Mouse (Mus musculus): ENCODE measurements around the gene Gm20696. TPM values are rescaled to one million over a fixed set of nuclear protein-coding genes. Genes with fewer than 3 reads are reported as not detected.

Gm20696 gene
- polyA plus RNA-seq, 1 experiment from 2014 or later, result 3.6 TPM

GRCm38 (mm10) chr6:99439214-99439877, 227.3 kb downstream of the Gm20696 start:
- H3K36me3 ChIP-seq, result peaks cover 6% of the 10 kb centered on the region; the same call in 1 of the 2 replicates
- peak overlapping the region; percentile 15; the same call in 1 of the 2 replicates for H3K9ac ChIP-seq (replicated peaks)
- no peaks in the 10 kb centered on the region for H3K27me3 ChIP-seq
- no peak for ATAC-seq
- peak overlapping the region; percentile 73 for H3K27ac ChIP-seq
- 4% methylated on average over 9 of the region's 9 CpGs for WGBS
- H3K9me3 ChIP-seq, result no peaks in the 10 kb centered on the region
- peaks cover 37% of the 10 kb centered on the region for H3K4me1 ChIP-seq (replicated peaks)
- H3K4me2 ChIP-seq (replicated peaks), result peak overlapping the region; percentile 22
- H3K4me3 ChIP-seq (replicated peaks), result no peak overlapping the region

- H3K9me3 ChIP-seq, result no peaks in the 10 kb centered on the region
- 96% methylated on average over 6 of the region's 6 CpGs for WGBS
- ATAC-seq, result no peak
- H3K36me3 ChIP-seq, result peaks cover 13% of the 10 kb centered on the region; the same call in 1 of the 2 replicates
- no peak overlapping the region for H3K4me2 ChIP-seq (replicated peaks)
- H3K27me3 ChIP-seq, result no peaks in the 10 kb centered on the region
- peaks cover 40% of the 10 kb centered on the region for H3K4me1 ChIP-seq (replicated peaks)
- H3K4me3 ChIP-seq (replicated peaks), result no peak overlapping the region
- H3K27ac ChIP-seq, result no peak overlapping the region
- H3K9ac ChIP-seq (replicated peaks), result no peak overlapping the region
These were observed 230.2 kb downstream of the Gm20696 start for GRCm38 (mm10) chr6:99436371-99436770.

- no peak overlapping the region for H3K27ac ChIP-seq
These were observed 231.5 kb downstream of the Gm20696 start for GRCm38 (mm10) chr6:99435140-99435539.

GRCm38 (mm10) chr6:99433006-99433405, 233.6 kb downstream of the Gm20696 start:
- Histone ChIP-seq H3K9me3 (no peaks in the 10 kb centered on the region), H3K27me3 (no peaks in the 10 kb centered on the region), H3K36me3 (peaks cover 13% of the 10 kb centered on the region; the same call in 1 of the 2 replicates), H3K27ac (no peak overlapping the region), H3K4me1 (replicated peaks) (peaks cover 16% of the 10 kb centered on the region), H3K9ac (replicated peaks) (no peak overlapping the region), H3K4me2 (replicated peaks) (no peak overlapping the region), H3K4me3 (replicated peaks) (no peak overlapping the region)
- no peak for ATAC-seq
- WGBS, result 92% methylated on average over 9 of the region's 9 CpGs

More at GRCm38 (mm10) chr6:99435140-99435539, 231.5 kb downstream of the Gm20696 start:
- H3K27me3 ChIP-seq, result no peaks in the 10 kb centered on the region
- peaks cover 13% of the 10 kb centered on the region; the same call in 1 of the 2 replicates for H3K36me3 ChIP-seq
- H3K4me1 ChIP-seq (replicated peaks), result peaks cover 33% of the 10 kb centered on the region
- no peak for ATAC-seq
- WGBS, result 95% methylated on average over 10 of the region's 10 CpGs
- H3K4me2 ChIP-seq (replicated peaks), result no peak overlapping the region
- H3K9me3 ChIP-seq, result no peaks in the 10 kb centered on the region
- no peak overlapping the region for H3K4me3 ChIP-seq (replicated peaks)
- no peak overlapping the region for H3K9ac ChIP-seq (replicated peaks)

- Histone ChIP-seq H3K4me3 (replicated peaks) (no peak overlapping the region), H3K9me3 (no peaks in the 10 kb centered on the region), H3K36me3 (peaks cover 13% of the 10 kb centered on the region; the same call in 1 of the 2 replicates), H3K27ac (no peak overlapping the region), H3K4me1 (replicated peaks) (peaks cover 13% of the 10 kb centered on the region; the same call in 1 of the 2 replicates), H3K9ac (replicated peaks) (no peak overlapping the region), H3K27me3 (no peaks in the 10 kb centered on the region), H3K4me2 (replicated peaks) (no peak overlapping the region)
- WGBS, result 84% methylated on average over 4 of the region's 4 CpGs
- ATAC-seq, result no peak
These were observed 234.7 kb downstream of the Gm20696 start for GRCm38 (mm10) chr6:99431941-99432340.

- no peak overlapping the region for H3K9ac ChIP-seq (replicated peaks)
- WGBS, result 42% methylated on average over 14 of the region's 14 CpGs
- no peak for ATAC-seq
- 0 out of 2 replicates have a peak overlapping the region, but pooled peaks have one; percentile 44 for H3K27ac ChIP-seq
- H3K4me1 ChIP-seq (replicated peaks), result peaks cover 13% of the 10 kb centered on the region; the same call in 1 of the 2 replicates
- H3K4me2 ChIP-seq (replicated peaks), result 0 out of 2 replicates have a peak overlapping the region, but pooled peaks have one; percentile 22
- no peaks in the 10 kb centered on the region for H3K27me3 ChIP-seq
- no peaks in the 10 kb centered on the region for H3K9me3 ChIP-seq
- peaks cover 13% of the 10 kb centered on the region; the same call in 1 of the 2 replicates for H3K36me3 ChIP-seq
- H3K4me3 ChIP-seq (replicated peaks), result no peak overlapping the region
These were observed 236.0 kb downstream of the Gm20696 start for GRCm38 (mm10) chr6:99430560-99430959.

- H3K4me3 ChIP-seq (replicated peaks), result no peak overlapping the region
- peaks cover 9% of the 10 kb centered on the region; the same call in 1 of the 2 replicates for H3K36me3 ChIP-seq
- no peak for ATAC-seq
- H3K9ac ChIP-seq (replicated peaks), result no peak overlapping the region
- H3K9me3 ChIP-seq, result no peaks in the 10 kb centered on the region
- H3K27ac ChIP-seq, result no peak overlapping the region
- H3K4me2 ChIP-seq (replicated peaks), result no peak overlapping the region
- WGBS, result 77% methylated on average over 16 of the region's 16 CpGs
- no peaks in the 10 kb centered on the region for H3K27me3 ChIP-seq
- H3K4me1 ChIP-seq (replicated peaks), result peaks cover 17% of the 10 kb centered on the region
These were observed 237.0 kb downstream of the Gm20696 start for GRCm38 (mm10) chr6:99429378-99430131.

- Histone ChIP-seq H3K4me3 (replicated peaks) (no peak overlapping the region), H3K9me3 (no peaks in the 10 kb centered on the region), H3K9ac (replicated peaks) (no peak overlapping the region), H3K4me2 (replicated peaks) (no peak overlapping the region), H3K27me3 (no peaks in the 10 kb centered on the region), H3K27ac (no peak overlapping the region), H3K36me3 (0 out of 2 replicates have a peak, but pooled peaks cover 3% of the 10 kb centered on the region), H3K4me1 (replicated peaks) (peaks cover 17% of the 10 kb centered on the region)
- WGBS, result 67% methylated on average over 2 of the region's 2 CpGs
- no peak for ATAC-seq
These were observed 237.6 kb downstream of the Gm20696 start for GRCm38 (mm10) chr6:99428961-99429360.

GRCm38 (mm10) chr6:99427301-99427700, 239.3 kb downstream of the Gm20696 start:
- ATAC-seq, result no peak
- WGBS, result 91% methylated on average over 4 of the region's 4 CpGs
- no peak overlapping the region for H3K4me3 ChIP-seq (replicated peaks)

GRCm38 (mm10) chr6:99425044-99425443, 241.6 kb downstream of the Gm20696 start:
- H3K4me1 ChIP-seq (replicated peaks), result peaks cover 8% of the 10 kb centered on the region
- WGBS, result 61% methylated on average over 3 of the region's 3 CpGs
- H3K27ac ChIP-seq, result no peak overlapping the region
- no peaks in the 10 kb centered on the region for H3K27me3 ChIP-seq
- H3K4me2 ChIP-seq (replicated peaks), result no peak overlapping the region
- no peak overlapping the region for H3K4me3 ChIP-seq (replicated peaks)
- ATAC-seq, result no peak
- no peaks in the 10 kb centered on the region for H3K9me3 ChIP-seq
- H3K9ac ChIP-seq (replicated peaks), result no peak overlapping the region
- no peaks in the 10 kb centered on the region for H3K36me3 ChIP-seq

More at GRCm38 (mm10) chr6:99427301-99427700, 239.3 kb downstream of the Gm20696 start:
- Histone ChIP-seq H3K27me3 (no peaks in the 10 kb centered on the region), H3K4me1 (replicated peaks) (peaks cover 13% of the 10 kb centered on the region), H3K4me2 (replicated peaks) (no peak overlapping the region), H3K36me3 (no peaks in the 10 kb centered on the region), H3K9ac (replicated peaks) (no peak overlapping the region), H3K27ac (no peak overlapping the region), H3K9me3 (no peaks in the 10 kb centered on the region)

GRCm38 (mm10) chr6:99420666-99421065, 245.9 kb downstream of the Gm20696 start:
- no peaks in the 10 kb centered on the region for H3K9me3 ChIP-seq
- H3K4me3 ChIP-seq (replicated peaks), result no peak overlapping the region
- no peak overlapping the region for H3K27ac ChIP-seq
- no peak overlapping the region for H3K9ac ChIP-seq (replicated peaks)
- no peaks in the 10 kb centered on the region for H3K27me3 ChIP-seq
- no peak for ATAC-seq
- H3K4me1 ChIP-seq (replicated peaks), result peaks cover 4% of the 10 kb centered on the region; the same call in 1 of the 2 replicates
- WGBS, result 90% methylated on average over 8 of the region's 8 CpGs
- no peak overlapping the region for H3K4me2 ChIP-seq (replicated peaks)
- H3K36me3 ChIP-seq, result no peaks in the 10 kb centered on the region

GRCm38 (mm10) chr6:99412598-99412997, 254.0 kb downstream of the Gm20696 start:
- Histone ChIP-seq H3K4me2 (replicated peaks) (no peak overlapping the region), H3K36me3 (no peaks in the 10 kb centered on the region), H3K9ac (replicated peaks) (no peak overlapping the region), H3K27ac (no peak overlapping the region), H3K9me3 (no peaks in the 10 kb centered on the region), H3K4me3 (replicated peaks) (no peak overlapping the region), H3K4me1 (replicated peaks) (no peaks in the 10 kb centered on the region), H3K27me3 (no peaks in the 10 kb centered on the region)
- WGBS, result 93% methylated on average over 6 of the region's 6 CpGs
- ATAC-seq, result no peak
